Mouse (Mus musculus) frontal cortex, postnatal 36 days (tissue): ENCODE data around the gene Vmn1r80.
"Not testable (repeated sequence)": the region's sequence is repeated elsewhere in the genome, so short reads cannot be mapped to it uniquely, and the experiment has no call there.

Source experiments
- DNase-seq, 2 experiments: peaks; one replicate each; pipeline ENCODE4 v3.0.0; 2022; ENCODE audit warnings: low spot score in 2 of 2

Vmn1r80 gene

DNA sequence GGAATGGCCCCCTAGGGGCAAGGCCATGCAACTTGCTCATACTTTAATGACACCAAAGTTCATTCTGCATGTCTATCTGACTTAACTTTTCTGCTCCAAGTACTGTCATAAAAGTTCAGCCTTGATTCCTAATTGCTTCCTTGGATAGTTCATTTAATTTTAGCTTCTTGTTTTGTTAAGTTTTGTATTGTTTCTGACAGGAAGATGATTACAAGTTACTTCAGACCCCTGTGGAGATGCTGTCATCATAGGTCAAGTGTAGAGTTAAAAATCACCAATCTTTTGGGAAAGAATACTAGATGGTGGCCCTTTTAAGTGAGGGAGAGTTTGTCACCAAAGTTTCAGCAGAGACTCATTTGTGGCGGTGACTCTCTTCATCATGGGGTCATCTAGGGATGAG lies at the start of gene Vmn1r80:
Vmn1r80 (plus strand) TSS at position 301 of the 400 bp plus-strand sequence.
- DNase-seq = no peak

DNA sequence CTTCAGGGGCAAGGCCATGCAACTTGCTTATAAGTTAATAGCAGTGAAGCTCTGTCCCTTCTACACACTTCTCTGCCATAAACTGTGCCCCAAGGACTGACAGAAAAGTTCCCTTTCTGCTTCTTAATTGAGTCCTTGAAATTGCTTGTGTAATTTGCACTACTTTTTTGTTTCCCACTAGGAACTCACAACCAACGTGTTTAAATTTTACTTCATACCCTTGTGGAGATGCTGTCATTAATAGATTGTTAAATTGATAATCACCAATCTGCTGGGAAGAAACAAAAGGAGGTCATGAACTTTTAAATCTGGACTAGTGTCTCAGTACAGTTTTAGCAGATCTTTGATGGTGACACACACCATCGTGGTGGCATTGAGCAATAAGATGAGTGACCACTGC lies 39.1 kb upstream of the Vmn1r80 start, which contains the start of gene Vmn1r78:
Vmn1r78 (plus strand) TSS at position 301 of the 400 bp plus-strand sequence.
- DNase-seq = no peak

DNA sequence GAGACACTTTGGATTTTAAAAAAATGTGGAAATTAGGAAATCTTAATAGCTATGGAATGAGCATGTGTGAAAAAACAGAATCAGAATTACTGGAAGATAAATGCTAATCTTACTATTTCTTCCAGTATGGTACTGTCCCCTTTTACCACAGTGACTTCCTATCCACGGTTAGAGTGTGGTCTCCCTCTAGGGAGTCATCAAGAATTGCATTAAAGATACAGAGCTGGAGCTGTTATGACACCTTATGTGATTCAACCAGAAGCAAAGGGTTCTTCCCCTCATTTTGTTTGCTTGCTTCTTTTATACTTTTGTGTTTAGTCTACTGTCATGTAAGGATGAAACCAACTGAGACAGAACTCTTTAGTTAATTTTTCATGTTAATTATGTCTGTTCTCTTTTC lies 32.6 kb upstream of the Vmn1r80 start:
- not testable (repeated sequence) for DNase-seq

DNA sequence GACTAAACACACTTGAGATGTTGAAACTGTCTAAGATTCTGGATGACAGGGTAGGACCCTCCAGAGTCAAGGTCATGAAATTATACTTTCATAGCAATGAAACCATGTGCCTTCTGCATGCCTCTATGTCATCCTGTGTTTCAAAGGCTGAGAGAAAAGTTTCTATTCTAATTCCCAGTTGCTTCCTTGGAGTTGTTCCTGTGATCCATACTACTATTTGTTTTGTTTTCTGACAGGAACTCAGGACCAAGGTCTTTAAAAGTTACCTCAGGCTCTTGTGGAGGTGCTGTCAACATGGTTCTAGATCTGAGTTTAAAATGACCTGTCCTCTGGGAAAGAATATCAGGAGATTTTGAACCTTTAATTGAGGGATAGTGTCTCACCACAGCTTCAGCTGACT lies 18.1 kb upstream of the Vmn1r80 start, which contains the start of gene Vmn1r79:
Vmn1r79 (plus strand) TSS at position 301 of the 400 bp plus-strand sequence.
- not testable (repeated sequence) for DNase-seq

DNA sequence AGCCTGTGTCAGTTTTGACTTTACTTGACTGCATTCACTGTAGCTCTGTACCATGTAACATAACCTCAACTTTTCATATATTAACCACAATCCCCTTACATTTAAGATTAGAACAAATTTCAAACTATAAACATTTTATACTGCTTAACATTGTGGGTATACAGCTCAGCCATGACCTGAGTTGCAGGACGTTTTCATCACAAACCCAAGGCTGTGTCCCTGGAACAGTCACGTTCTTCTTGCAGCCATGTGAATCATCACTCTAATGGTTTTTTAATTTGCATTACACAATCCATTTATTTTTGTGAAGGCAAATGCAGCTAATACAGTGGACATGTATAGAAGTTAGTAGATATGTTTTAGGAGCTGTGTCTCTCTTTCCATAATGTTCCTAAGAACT lies 16.2 kb upstream of the Vmn1r80 start:
- not testable (repeated sequence) for DNase-seq

DNA sequence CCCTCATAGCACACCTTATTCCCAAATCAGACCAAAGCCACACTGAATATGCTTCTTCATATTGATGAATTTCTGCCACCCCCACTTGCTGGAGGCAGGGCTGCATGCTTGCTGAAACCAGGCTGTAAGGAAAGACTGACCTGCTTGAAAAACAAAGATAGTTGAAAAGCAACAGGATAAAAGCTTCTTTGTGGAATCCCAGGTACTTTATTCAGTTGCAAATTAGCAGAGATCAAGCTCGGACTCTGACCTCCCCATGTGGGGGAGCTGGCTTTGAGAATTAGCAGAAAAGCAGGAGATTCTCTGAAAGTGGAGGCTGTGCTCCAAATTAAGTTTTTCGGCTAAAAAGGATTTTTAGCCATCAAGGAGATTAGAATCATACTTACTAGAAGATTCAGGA lies 15.1 kb downstream of the Vmn1r80 start:
- DNase-seq = no peak
